ENCODE assay signal across 16 mouse cellular contexts in genomic region chr15:87906310-87906709, GRCm38 (mm10).
DNase-seq lines count a peak whose midpoint lies in the region; ATAC-seq and TF ChIP-seq lines count a peak whose summit lies in the region.
"Had no signal": no experiment of that assay in that cellular context is flagged by ENCODE, and none has a peak within 500 bp of the region (broad histone marks: within the 10 kb centered on the region; RNA-seq: fewer than 3 reads in every experiment).

No protein-coding gene starts in this region.

- no peaks in the 10 kb centered on the region for H3K36me3 ChIP-seq in midbrain, postnatal 0 days (ENCODE audit: insufficient read depth, low read length)
- no peaks in the 10 kb centered on the region for H3K36me3 ChIP-seq in midbrain, embryonic 10.5 days
- H3K36me3 ChIP-seq: embryonic facial prominence, embryonic 13.5 days; forebrain, embryonic 12.5 days; heart, embryonic 12.5 days; hindbrain, embryonic 10.5 days; intestine, embryonic 15.5 days had no signal

- H3K27me3 ChIP-seq in midbrain, postnatal 0 days (ENCODE audit: insufficient read depth, low read length) = no peaks in the 10 kb centered on the region
- no peaks in the 10 kb centered on the region for H3K27me3 ChIP-seq in midbrain, embryonic 10.5 days (ENCODE audit: low read depth, poor library complexity, severe bottlenecking)
- H3K27me3 ChIP-seq: embryonic facial prominence, embryonic 13.5 days; forebrain, embryonic 12.5 days; heart, embryonic 12.5 days; intestine, embryonic 15.5 days had no signal

- no peak for TF ChIP-seq CTCF in midbrain, postnatal 0 days (IDR thresholded peaks at IDR 0.05)

- H3K4me1 ChIP-seq in midbrain, postnatal 0 days (ENCODE audit: insufficient read depth, low read length) = no peaks in the 10 kb centered on the region
- peaks cover 4% of the 10 kb centered on the region; the same call in 1 of the 2 replicates for H3K4me1 ChIP-seq in midbrain, embryonic 10.5 days
- H3K4me1 ChIP-seq: embryonic facial prominence, embryonic 13.5 days; forebrain, embryonic 12.5 days; heart, embryonic 12.5 days; intestine, embryonic 15.5 days had no signal

- peak; percentile 10 for DNase-seq in adrenal gland, adult 8-10 months
- no peak for DNase-seq in adrenal gland, adult 18-20 months (ENCODE audit: low spot score in 2 of 2)
- peak; percentile 26 to 36 for DNase-seq in cerebellum, postnatal 14 days
- no peak for DNase-seq in cerebellum, adult 11 months
- DNase-seq in midbrain, postnatal 0 days (ENCODE audit: low spot score) = peak; percentile 14
- no peak for DNase-seq in midbrain, embryonic 10.5 days (ENCODE audit: low spot score)
- DNase-seq: cerebellum, adult 11-12 months; forebrain, postnatal 0 days; gastrocnemius, postnatal 14 days had no signal

- no peaks in the 10 kb centered on the region for H3K9me3 ChIP-seq in midbrain, postnatal 0 days (ENCODE audit: low read length)
- H3K9me3 ChIP-seq in midbrain, embryonic 10.5 days (replicated peaks) = no peaks in the 10 kb centered on the region
- H3K9me3 ChIP-seq: embryonic facial prominence, embryonic 13.5 days; forebrain, embryonic 12.5 days; heart, embryonic 12.5 days; hindbrain, embryonic 10.5 days; intestine, embryonic 15.5 days had no signal

- no peak overlapping the region for H3K4me2 ChIP-seq in midbrain, postnatal 0 days (ENCODE audit: low read depth, low read length, poor library complexity, severe bottlenecking)
- H3K4me2 ChIP-seq: embryonic facial prominence, embryonic 13.5 days; forebrain, embryonic 12.5 days; heart, embryonic 12.5 days; hindbrain, embryonic 14.5 days; intestine, embryonic 15.5 days had no signal

- H3K27ac ChIP-seq in midbrain, postnatal 0 days (ENCODE audit: low read depth, low read length) = no peak overlapping the region
- no peak overlapping the region for H3K27ac ChIP-seq in midbrain, embryonic 10.5 days (replicated peaks)
- H3K27ac ChIP-seq: embryonic facial prominence, embryonic 13.5 days; forebrain, embryonic 12.5 days; hindbrain, embryonic 10.5 days; hindbrain, embryonic 14.5 days; intestine, embryonic 15.5 days had no signal

- H3K4me3 ChIP-seq in midbrain, postnatal 0 days (ENCODE audit: low read depth, low read length) = no peak overlapping the region
- H3K4me3 ChIP-seq in midbrain, embryonic 10.5 days = no peak overlapping the region
- H3K4me3 ChIP-seq: embryonic facial prominence, embryonic 13.5 days; forebrain, embryonic 12.5 days; heart, embryonic 12.5 days; hindbrain, embryonic 10.5 days; intestine, embryonic 15.5 days had no signal

- H3K9ac ChIP-seq in midbrain, postnatal 0 days (replicated peaks; ENCODE audit: low read length, poor library complexity, severe bottlenecking) = no peak overlapping the region
- H3K9ac ChIP-seq: embryonic facial prominence, embryonic 13.5 days; forebrain, embryonic 12.5 days; forebrain, postnatal 0 days; heart, embryonic 12.5 days; hindbrain, embryonic 14.5 days; intestine, embryonic 15.5 days had no signal

- WGBS in midbrain, postnatal 0 days = 83% methylated on average over 5 of the region's 5 CpGs
- 90% methylated on average over 5 of the region's 5 CpGs for WGBS in midbrain, embryonic 10.5 days

- no peak for ATAC-seq in midbrain, postnatal 0 days (ENCODE audit: low FRiP score)
- no peak for ATAC-seq in granulocyte monocyte progenitor cell, adult 5-6 weeks (replicated peaks; ENCODE audit: poor library complexity, severe bottlenecking)
- ATAC-seq: forebrain, postnatal 0 days; intestine, embryonic 15.5 days had no signal

Comparison
In these comparisons a context has a peak if more than half of its experiments do, and no peak if none do; other contexts are left out.
1. DNase-seq: peak in adrenal gland, adult 8-10 months (single experiment), cerebellum, postnatal 14 days (2 of 2) and midbrain, postnatal 0 days (single experiment); none in adrenal gland, adult 18-20 months (0 of 2), cerebellum, adult 11 months (single experiment) and midbrain, embryonic 10.5 days (single experiment).